Mouse (Mus musculus): ENCODE results near the gene Rbm10.

Gene Rbm10

GRCm38 (mm10) chrX:20617176-20617902 is at the start of gene Rbm10, which contains the start of gene Ndufb11:
Gene Rbm10, plus strand, starts transcription at chrX:20617503.
Gene Ndufb11, minus strand, starts transcription at chrX:20617619.
- peak; percentile 85 to 92 for DNase-seq

GRCm38 (mm10) chrX:20571024-20571423 is 46.3 kb upstream of the Rbm10 start:
- peak; percentile 17 to 45 for DNase-seq

GRCm38 (mm10) chrX:20572683-20573082 is 44.6 kb upstream of the Rbm10 start:
- no peak for DNase-seq

GRCm38 (mm10) chrX:20573927-20574326 is 43.4 kb upstream of the Rbm10 start:
- DNase-seq: no peak

GRCm38 (mm10) chrX:20587968-20588367 is 29.3 kb upstream of the Rbm10 start:
- DNase-seq: no peak

GRCm38 (mm10) chrX:20608500-20608899 is 8.8 kb upstream of the Rbm10 start:
- no peak for DNase-seq

- DNase-seq: no peak
These were observed 485 bp upstream of the Rbm10 start for GRCm38 (mm10) chrX:20616861-20617175.

GRCm38 (mm10) chrX:20617903-20618399 is 648 bp downstream of the Rbm10 start:
- no peak for DNase-seq

- DNase-seq: no peak
These were observed 20.8 kb downstream of the Rbm10 start for GRCm38 (mm10) chrX:20638141-20638540.

- no peak for DNase-seq
These were observed 27.5 kb downstream of the Rbm10 start for GRCm38 (mm10) chrX:20644780-20645179.

- DNase-seq: no peak
These were observed 40.3 kb downstream of the Rbm10 start for GRCm38 (mm10) chrX:20657593-20657992.

GRCm38 (mm10) chrX:20658026-20658652 is 40.8 kb downstream of the Rbm10 start, which contains the start of gene Uba1:
Gene Uba1, plus strand, starts transcription at chrX:20658326.
- peak; percentile 79 to 83 for DNase-seq

GRCm38 (mm10) chrX:20658891-20659406 is 41.6 kb downstream of the Rbm10 start:
- DNase-seq: no peak

GRCm38 (mm10) chrX:20662317-20662715 is 45.0 kb downstream of the Rbm10 start:
- no peak for DNase-seq

GRCm38 (mm10) chrX:20662716-20663443 is 45.6 kb downstream of the Rbm10 start:
- peak; percentile 87 to 88 for DNase-seq

- DNase-seq: no peak
These were observed 46.1 kb downstream of the Rbm10 start for GRCm38 (mm10) chrX:20663444-20663790.

- peak; percentile 89 to 92 for DNase-seq
These were observed 70.3 kb downstream of the Rbm10 start, which contains the start of gene Cdk16 for GRCm38 (mm10) chrX:20687519-20688067. Gene Cdk16, plus strand, starts transcription at chrX:20687954.

GRCm38 (mm10) chrX:20688068-20688547 is 70.8 kb downstream of the Rbm10 start:
- DNase-seq: peak; percentile 84 to 92

- peak; percentile 71 for DNase-seq
These were observed 71.3 kb downstream of the Rbm10 start for GRCm38 (mm10) chrX:20688615-20689014.

- no peak for DNase-seq
These were observed 74.3 kb downstream of the Rbm10 start for GRCm38 (mm10) chrX:20691566-20691965.

- DNase-seq: no peak
These were observed 75.3 kb downstream of the Rbm10 start for GRCm38 (mm10) chrX:20692616-20693015.

GRCm38 (mm10) chrX:20695842-20696241 is 78.5 kb downstream of the Rbm10 start:
- no peak for DNase-seq

Measured in lung, postnatal 4 days (tissue).